Mouse (Mus musculus): Measurements from ENCODE around the gene Creb3. TPM values are rescaled to one million over a fixed set of nuclear protein-coding genes. Genes with fewer than 3 reads are reported as not detected.

Creb3 gene
- total RNA-seq, 2 experiments from 2014 or later: 51.9 to 55.1 TPM

Other genes with a start within 250 kb of the Creb3 start
- 10 to 100 TPM; 58.6 to 63.4 TPM for gene Rusc2, start 180.4 kb upstream of the Creb3 start, total RNA-seq (2021)
- under 1 TPM in 1 of 2 experiments, not detected in 1; 0.47 TPM for gene Fam166b, start 133.2 kb upstream of the Creb3 start, total RNA-seq (2021)
- gene Tesk1, start 120.4 kb upstream of the Creb3 start, total RNA-seq (2021): 10 to 100 TPM; 39.3 to 40.9 TPM
- under 1 TPM; 0.32 to 0.75 TPM for gene Cd72, start 107.7 kb upstream of the Creb3 start, total RNA-seq (2021)
- gene Sit1, start 78.6 kb upstream of the Creb3 start, total RNA-seq (2021): not detected
- 10 to 100 TPM; 23.3 to 28.6 TPM for gene Ccdc107, start 69.4 kb upstream of the Creb3 start, total RNA-seq (2021)
- gene Arhgef39, start 62.6 kb upstream of the Creb3 start, total RNA-seq (2021): 1 to 10 TPM; 7.9 to 8.9 TPM
- 1 to 10 TPM; 1.2 to 3.1 TPM for gene Car9, start 55.4 kb upstream of the Creb3 start, total RNA-seq (2021)
- gene Tpm2, start 38.6 kb upstream of the Creb3 start, total RNA-seq (2021): 1,000 to 10,000 TPM; 9,033 to 9,337 TPM
- 100 to 1,000 TPM; 137 to 140 TPM for gene Tln1, start 359 bp downstream of the Creb3 start, total RNA-seq (2021)
- 10 to 100 TPM; 37.1 to 41.3 TPM for gene Rgp1, start 16.4 kb downstream of the Creb3 start, total RNA-seq (2021)
- gene Gba2, start 16.5 kb downstream of the Creb3 start, total RNA-seq (2021): 10 to 100 TPM; 11.5 to 12.0 TPM
- not detected for gene Msmp, start 22.2 kb downstream of the Creb3 start, total RNA-seq (2021)
- 10 to 100 TPM; 42.9 to 49.7 TPM for gene Npr2, start 69.6 kb downstream of the Creb3 start, total RNA-seq (2021)
- under 1 TPM in 1 of 2 experiments, not detected in 1; 0.26 TPM for gene Spag8, start 91.3 kb downstream of the Creb3 start, total RNA-seq (2021)
- 10 to 100 TPM; 57.6 to 66.5 TPM for gene Hint2, start 94.1 kb downstream of the Creb3 start, total RNA-seq (2021)
- gene Tmem8b, start 106.6 kb downstream of the Creb3 start, total RNA-seq (2021): 10 to 100 TPM in 1 of 2 experiments, 1 to 10 TPM in 1; 9.4 to 12.0 TPM
- gene Fam221b, start 106.8 kb downstream of the Creb3 start, total RNA-seq (2021): under 1 TPM; 0.13 to 0.44 TPM
- not detected for gene Olfr70, start 138.5 kb downstream of the Creb3 start, total RNA-seq (2021)
- gene Olfr71, start 147.9 kb downstream of the Creb3 start, total RNA-seq (2021): not detected
- 1 to 10 TPM; 2.2 TPM for gene Hrct1, start 164.9 kb downstream of the Creb3 start, total RNA-seq (2021)
- gene Spaar, start 167.7 kb downstream of the Creb3 start, total RNA-seq (2021): 1 to 10 TPM; 1.4 to 1.5 TPM
- not detected for gene Olfr159, start 208.7 kb downstream of the Creb3 start, total RNA-seq (2021)